Mouse (Mus musculus): ENCODE measurements at regions not wholly inside any gene's neighbourhood (a gene's known extent, or its start where the extent isn't known, plus 50 kb on each side); places are given as distances from the start of the nearest gene placed in this dataset.

DNA sequence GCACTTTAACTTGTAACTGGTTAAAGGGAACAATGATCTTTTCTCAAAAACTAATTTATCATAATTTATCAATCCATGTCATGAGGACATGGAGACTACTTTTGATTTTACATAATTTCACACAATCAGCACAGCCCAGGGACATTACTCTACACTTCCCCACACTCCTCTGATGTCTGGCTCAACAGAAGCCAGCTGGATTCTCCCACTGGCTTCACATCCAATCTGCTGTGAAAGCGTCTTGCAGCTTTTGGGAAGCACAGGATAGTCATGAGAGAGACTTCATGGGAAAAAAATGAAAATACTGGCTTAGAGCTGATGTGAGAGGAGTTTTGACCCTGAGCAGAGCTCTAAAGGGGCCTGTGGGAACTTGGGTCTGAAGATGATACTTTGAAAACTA, 61.7 kb upstream of the Hrasls start:
- no peak for DNase-seq (ENCODE audit: low spot score)
- intact Hi-C loops (cut with DNase I), result no loop called here

DNA sequence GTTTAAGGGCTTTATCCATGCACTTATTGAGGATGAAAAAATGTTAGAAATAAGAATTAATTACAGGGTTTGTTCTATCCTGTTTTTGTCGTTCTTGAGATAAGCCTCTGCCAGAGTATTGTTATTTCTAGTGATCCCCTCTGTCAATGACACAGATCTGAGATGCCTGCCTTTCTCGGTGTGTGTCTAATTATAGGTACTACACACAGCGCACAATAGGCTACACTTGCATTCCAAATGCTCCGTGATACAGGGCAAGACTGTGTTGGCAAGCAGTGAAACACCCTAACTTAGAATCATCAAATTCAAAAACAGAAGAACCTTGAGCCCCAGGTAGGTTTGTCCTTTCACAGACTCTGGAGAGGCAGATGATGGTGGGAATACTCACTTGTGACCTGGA, 90.3 kb upstream of the Hrasls start:
- DNase-seq (ENCODE audit: low spot score), result no peak
- intact Hi-C loops (cut with DNase I), result no loop called here

DNA sequence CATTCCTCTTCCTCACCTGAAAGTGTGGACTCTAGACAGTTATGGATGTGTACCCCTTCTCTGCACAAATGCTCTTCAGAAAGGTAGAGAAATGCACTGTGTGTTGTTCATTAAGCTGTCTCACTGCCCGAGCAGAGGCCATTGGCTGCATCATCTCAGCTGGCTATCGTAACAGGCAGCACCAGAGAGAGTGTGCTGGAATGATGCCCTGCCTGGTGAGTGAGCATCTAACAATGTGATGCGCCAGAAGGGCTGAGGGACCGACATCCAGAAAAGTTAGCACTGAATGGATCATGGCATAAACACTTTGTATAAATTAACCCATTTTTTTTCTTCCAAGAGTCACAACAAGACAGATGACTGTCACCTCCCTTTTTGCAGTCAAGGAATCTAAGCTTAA, 112.7 kb upstream of the Hrasls start:
- DNase-seq (ENCODE audit: low spot score), result no peak
- intact Hi-C loops (cut with DNase I), result no loop called here

- DNase-seq (ENCODE audit: low spot score), result no peak
- intact Hi-C loops (cut with DNase I), result no loop called here
Measured at GRCm38 (mm10) chr16:29065961-29066360, 136.5 kb upstream of the Mb21d2 start.

- intact Hi-C loops (cut with DNase I), result no loop called here
- DNase-seq (ENCODE audit: low spot score), result no peak
Measured at GRCm38 (mm10) chr16:29065097-29065785, 135.8 kb upstream of the Mb21d2 start.

GRCm38 (mm10) chr16:29063377-29063776, 133.9 kb upstream of the Mb21d2 start:
- DNase-seq (ENCODE audit: low spot score), result no peak
- intact Hi-C loops (cut with DNase I), result no loop called here

DNA sequence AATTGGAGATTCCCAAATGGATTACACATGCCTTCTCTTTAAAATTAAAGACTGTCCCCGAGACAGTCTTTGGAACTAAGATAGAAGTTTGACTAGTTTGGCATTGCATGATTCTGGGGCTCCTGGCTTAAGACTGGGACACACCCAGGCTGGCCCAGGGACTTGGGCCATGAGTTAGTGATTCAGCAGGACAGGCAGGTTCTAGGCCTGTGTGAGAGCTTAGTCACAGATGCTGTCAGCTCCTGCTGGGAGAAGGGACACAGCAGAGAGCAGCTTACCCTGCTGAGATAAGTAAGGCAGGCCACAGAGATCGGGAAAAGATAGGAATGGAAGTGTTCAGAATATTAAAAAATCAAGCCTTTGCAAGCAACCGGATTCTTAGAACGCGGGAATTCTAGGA, 127.6 kb upstream of the Mb21d2 start:
- no peak for DNase-seq (ENCODE audit: low spot score)
- intact Hi-C loops (cut with DNase I), result no loop called here

- DNase-seq (ENCODE audit: low spot score), result no peak
- intact Hi-C loops (cut with DNase I), result no loop called here
Measured at GRCm38 (mm10) chr16:29054423-29054822, 125.0 kb upstream of the Mb21d2 start.

DNA sequence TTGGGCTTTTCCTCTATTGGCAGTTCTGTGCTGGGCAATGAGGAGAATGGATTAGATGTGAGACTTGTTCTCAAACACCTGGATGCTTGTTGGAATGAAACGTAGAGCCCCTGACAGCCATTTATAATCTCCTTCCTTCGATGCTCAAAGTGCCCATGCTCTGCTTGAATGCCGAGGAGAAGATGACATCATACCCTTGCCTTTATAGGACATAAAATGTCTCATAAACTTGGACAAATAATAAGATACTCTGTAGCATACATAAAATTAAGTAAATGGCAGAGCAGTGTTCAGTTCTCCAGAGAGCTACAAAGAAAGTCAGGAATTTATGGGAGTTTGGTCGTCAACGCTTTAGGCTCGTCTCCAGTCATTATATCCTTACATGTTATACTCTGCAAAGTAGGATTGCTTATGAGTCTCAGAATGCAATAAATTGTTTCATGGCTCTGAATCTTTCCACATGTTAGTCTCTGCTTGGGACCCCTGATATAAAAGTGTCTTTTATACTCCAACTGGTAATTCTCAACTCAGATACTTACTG, 117.0 kb upstream of the Mb21d2 start:
- intact Hi-C loops (cut with DNase I), result no loop called here
- DNase-seq (ENCODE audit: low spot score), result no peak

DNA sequence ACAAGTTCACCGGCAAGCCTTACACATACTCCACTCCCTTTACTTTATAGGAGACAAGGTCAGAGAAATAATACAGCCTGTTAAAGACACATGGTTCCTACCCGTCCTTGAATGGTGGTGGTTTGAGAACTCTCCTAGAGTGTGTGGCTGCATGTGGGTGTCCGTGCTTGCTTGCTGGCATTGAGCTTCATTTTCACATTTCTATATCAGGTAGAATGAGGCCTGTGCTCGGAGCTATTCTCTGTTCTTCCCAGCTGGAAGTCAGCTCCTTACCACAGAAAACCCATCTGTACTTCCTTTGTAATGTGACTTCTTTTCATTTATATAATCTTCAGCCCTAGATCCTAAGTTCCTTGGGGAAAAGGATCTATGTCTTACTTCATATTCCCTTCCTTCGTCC, 106.0 kb upstream of the Mb21d2 start:
- DNase-seq (ENCODE audit: low spot score), result no peak
- intact Hi-C loops (cut with DNase I), result loop anchor here (10.0 kb wide), 1 partner anchor 529 kb away; no protein-coding TSS in a partner anchor

GRCm38 (mm10) chr16:29034053-29034794, 104.8 kb upstream of the Mb21d2 start:
- DNase-seq (ENCODE audit: low spot score), result no peak
- intact Hi-C loops (cut with DNase I), result loop anchor here (10.0 kb wide), 1 partner anchor 531 kb away; no protein-coding TSS in a partner anchor

DNA sequence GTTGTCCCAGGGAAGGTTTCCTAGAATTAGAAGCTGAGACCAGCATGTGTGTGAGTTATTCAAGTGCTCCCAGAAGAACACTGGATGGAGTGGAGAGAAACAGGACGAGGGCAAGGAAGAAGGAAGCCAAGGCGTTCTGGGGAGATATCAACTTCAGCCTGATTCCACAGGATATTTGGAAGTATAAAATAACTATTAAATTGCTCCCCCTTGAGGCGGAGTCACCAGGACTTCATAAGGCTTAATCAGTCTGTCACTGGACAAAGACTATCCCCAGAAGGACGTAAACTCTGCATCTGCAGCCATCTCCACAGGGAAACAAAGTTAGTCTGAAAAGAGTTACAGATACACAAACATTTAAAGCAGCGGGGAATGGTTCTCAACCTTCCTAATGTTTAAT, 103.9 kb upstream of the Mb21d2 start:
- no peak for DNase-seq (ENCODE audit: low spot score)

GRCm38 (mm10) chr16:29027856-29028255, 98.4 kb upstream of the Mb21d2 start:
- DNase-seq (ENCODE audit: low spot score), result no peak
- intact Hi-C loops (cut with DNase I), result no loop called here

More for the DNA sequence above, 103.9 kb upstream of the Mb21d2 start:
- intact Hi-C loops (cut with DNase I), result loop anchor here (1.0 to 10.0 kb wide), 2 partner anchors 195 to 531 kb away; no protein-coding TSS in a partner anchor

DNA sequence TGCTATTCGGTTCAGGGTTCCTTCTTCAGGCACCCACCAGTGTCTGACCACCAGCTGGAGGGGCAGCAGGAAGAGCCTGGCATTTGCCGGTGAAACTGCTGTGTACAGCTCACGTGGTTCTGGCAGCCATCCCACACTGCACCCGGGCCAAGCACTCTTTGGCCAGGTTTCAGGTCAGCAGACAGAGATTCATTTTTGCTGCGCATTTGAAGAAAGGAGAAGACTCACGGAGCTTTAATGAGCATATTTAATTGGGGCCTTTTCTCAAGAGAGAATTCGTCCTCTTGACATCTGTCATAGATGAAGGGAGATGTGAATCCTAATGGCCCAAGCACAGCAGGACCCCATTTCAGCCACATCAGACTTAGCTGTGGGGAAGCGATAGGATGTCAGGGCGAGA, 71.8 kb upstream of the Mb21d2 start:
- no peak for DNase-seq (ENCODE audit: low spot score)
- intact Hi-C loops (cut with DNase I), result no loop called here

DNA sequence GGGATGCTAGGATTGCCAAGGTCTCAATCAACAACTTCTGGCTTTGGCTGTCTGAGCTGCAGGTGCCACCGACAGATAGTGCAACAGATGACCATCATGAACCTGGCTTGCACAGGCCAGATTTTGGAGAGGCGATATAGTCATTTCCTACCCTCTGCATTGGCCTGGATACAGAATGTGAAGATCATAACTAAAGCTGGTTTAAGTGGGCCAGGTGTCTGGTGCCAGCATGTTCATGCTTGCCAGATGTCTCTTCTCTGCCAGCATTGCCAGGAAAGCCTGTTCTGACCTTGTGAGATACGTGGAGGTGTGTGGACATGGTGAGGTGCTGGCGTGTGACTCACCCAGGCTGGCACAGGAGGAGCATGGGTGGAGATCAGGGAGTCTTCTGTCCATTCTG, 70.2 kb upstream of the Mb21d2 start:
- intact Hi-C loops (cut with DNase I), result no loop called here
- DNase-seq (ENCODE audit: low spot score), result peak; percentile 15

DNA sequence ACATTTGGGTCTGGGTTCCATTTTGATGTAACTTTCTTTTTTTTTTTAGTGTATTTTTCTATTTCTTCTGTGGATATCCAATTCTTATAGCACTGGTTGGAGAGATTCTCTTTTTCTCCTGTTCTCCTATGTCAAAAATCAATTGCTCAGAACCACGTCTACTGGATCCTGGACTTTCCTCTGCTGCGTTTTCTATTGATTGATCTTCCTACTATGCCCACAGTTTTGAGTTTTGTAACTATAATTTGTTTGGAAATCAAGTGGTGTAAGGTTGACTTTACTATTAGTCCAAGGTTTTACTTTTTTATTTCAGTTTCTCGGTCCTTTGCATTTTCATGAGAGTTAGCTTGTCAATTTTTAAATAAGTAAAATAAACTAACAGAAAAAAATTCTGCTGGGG, 67.2 kb upstream of the Mb21d2 start:
- intact Hi-C loops (cut with DNase I), result no loop called here
- no peak for DNase-seq (ENCODE audit: low spot score)

DNA sequence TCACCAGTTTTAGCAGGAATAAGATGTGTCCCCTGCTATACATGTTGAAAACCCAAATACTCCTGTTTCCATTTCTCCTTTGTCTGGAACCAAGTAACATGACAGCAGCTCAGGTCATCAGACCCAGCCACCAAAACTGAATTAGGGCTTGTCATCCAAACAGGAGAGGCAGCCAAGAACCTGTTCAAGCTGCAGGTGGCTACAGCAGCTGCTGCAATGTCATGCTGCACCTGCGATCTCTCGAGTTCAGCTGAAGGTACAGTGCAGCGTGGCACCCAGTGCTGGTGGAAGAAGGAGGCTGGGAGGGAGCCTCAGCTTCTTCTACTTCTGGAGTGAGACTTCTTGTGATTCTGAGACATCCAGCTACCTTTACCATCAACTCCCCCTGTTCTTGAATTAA, 61.2 kb upstream of the Mb21d2 start:
- DNase-seq (ENCODE audit: low spot score), result no peak
- intact Hi-C loops (cut with DNase I), result no loop called here

DNA sequence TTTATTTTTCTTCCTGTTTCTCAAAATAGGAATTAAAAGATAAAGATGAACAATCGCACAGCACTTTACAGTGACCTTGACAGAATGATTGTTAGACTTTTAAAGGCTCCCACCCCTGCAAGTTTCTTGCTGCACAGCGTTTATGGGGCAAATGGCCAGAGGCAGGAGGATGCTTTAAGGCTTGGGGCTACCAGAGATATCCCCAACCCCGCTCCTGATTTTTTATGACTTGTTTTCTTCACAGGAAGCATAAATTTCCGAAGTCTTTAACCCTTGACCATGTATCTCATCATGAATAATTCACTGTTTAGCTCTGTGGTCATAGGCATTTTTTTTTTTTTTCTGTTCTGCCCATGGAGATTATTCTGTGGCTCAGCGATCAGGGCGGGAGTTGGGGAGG, 55.5 kb upstream of the Mb21d2 start:
- intact Hi-C loops (cut with DNase I), result no loop called here
- no peak for DNase-seq (ENCODE audit: low spot score)

DNA sequence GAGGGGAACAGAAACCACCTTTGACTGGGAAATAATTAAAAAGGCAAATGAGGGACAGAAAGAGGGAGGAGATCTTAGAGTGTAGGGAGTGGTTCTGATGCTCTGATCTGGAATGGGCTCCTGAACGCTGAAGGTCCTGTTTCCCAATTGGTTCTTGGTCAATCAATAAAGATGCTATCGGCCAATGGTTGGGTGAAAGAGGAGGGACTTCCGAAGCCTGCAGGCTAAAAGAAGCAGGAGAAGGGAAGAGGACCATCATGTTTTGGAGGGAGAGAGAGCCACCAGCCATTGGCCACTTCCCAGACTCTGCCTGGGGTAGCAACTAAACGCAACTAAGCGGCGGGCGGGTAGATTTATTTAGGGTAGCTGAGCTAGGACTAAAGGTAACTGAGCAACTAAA, 53.4 kb upstream of the Mb21d2 start:
- intact Hi-C loops (cut with DNase I), result no loop called here
- DNase-seq (ENCODE audit: low spot score), result no peak
